In genomic region chr17:84384661-84385060, GRCm38 (mm10) we compare ENCODE assay signal across 12 mouse cellular contexts.
DNase-seq lines count a peak whose midpoint lies in the region; ATAC-seq and TF ChIP-seq lines count a peak whose summit lies in the region.
"Had no signal": no experiment of that assay in that cellular context is flagged by ENCODE, and none has a peak within 500 bp of the region (broad histone marks: within the 10 kb centered on the region; RNA-seq: fewer than 3 reads in every experiment).

No protein-coding gene starts in this region.

- no peaks in the 10 kb centered on the region for H3K27me3 ChIP-seq in heart, adult 2 months (ENCODE audit: control insufficient read depth, insufficient read depth, low read length)
- no peaks in the 10 kb centered on the region for H3K27me3 ChIP-seq in heart, embryonic 11.5 days (ENCODE audit: control insufficient read depth, insufficient read depth, low read length)
- H3K27me3 ChIP-seq in midbrain, postnatal 0 days (ENCODE audit: insufficient read depth, low read length), result no peaks in the 10 kb centered on the region
- H3K27me3 ChIP-seq in midbrain, embryonic 16.5 days (ENCODE audit: control insufficient read depth, insufficient read depth, low read depth, low read length), result no peaks in the 10 kb centered on the region
- no peaks in the 10 kb centered on the region for H3K27me3 ChIP-seq in limb, embryonic 10.5 days (ENCODE audit: low read depth, poor library complexity, severe bottlenecking)
- H3K27me3 ChIP-seq: limb, embryonic 13.5 days; midbrain, embryonic 12.5 days had no signal

- H3K79me2 ChIP-seq in heart, adult 2 months (replicated peaks; ENCODE audit: control insufficient read depth, insufficient read depth, low read length), result no peaks in the 10 kb centered on the region

- ATAC-seq in heart, embryonic 11.5 days (replicated peaks; ENCODE audit: insufficient number of reproducible peaks, low FRiP score, low TSS enrichment), result no peak
- no peak for ATAC-seq in midbrain, postnatal 0 days (ENCODE audit: low FRiP score)
- no peak for ATAC-seq in midbrain, embryonic 16.5 days

- TF ChIP-seq POLR2A in heart, adult 2 months (IDR thresholded peaks at IDR 0.05; ENCODE audit: insufficient read depth, low read depth, low read length), result no peak

- no peak overlapping the region for H3K4me2 ChIP-seq in heart, embryonic 11.5 days
- no peak overlapping the region for H3K4me2 ChIP-seq in midbrain, postnatal 0 days (ENCODE audit: low read depth, low read length, poor library complexity, severe bottlenecking)
- no peak overlapping the region for H3K4me2 ChIP-seq in midbrain, embryonic 16.5 days (ENCODE audit: low read length)
- H3K4me2 ChIP-seq: limb, embryonic 13.5 days; midbrain, embryonic 12.5 days had no signal

- peak; percentile 72 for TF ChIP-seq CTCF in heart, adult 2 months (IDR thresholded peaks at IDR 0.05)
- TF ChIP-seq CTCF in midbrain, postnatal 0 days (IDR thresholded peaks at IDR 0.05), result peak; percentile 65

- no peak for TF ChIP-seq EP300 in heart, adult 2 months (IDR thresholded peaks at IDR 0.05; ENCODE audit: insufficient read depth, low read depth, low read length)

- DNase-seq in heart, adult 2 months, result no peak
- peak; percentile 30 for DNase-seq in midbrain, postnatal 0 days (ENCODE audit: low spot score)
- peak; percentile 52 for DNase-seq in ZHBTc4 (ENCODE audit: low read depth, low spot score)
- DNase-seq in thymus, postnatal 4 days, result peak; percentile 62
- DNase-seq in cerebellum, adult 9-11 months, result no peak
- DNase-seq in limb, embryonic 10.5 days (ENCODE audit: low spot score), result no peak
- DNase-seq: cerebellum, adult 9-10 months; kidney, adult 9 months had no signal

- intact Hi-C loops in heart, adult 2 months (cut with DNase I), result loop anchor here (2.0 to 5.0 kb wide), 6 partner anchors 117 to 512 kb away; no protein-coding TSS in a partner anchor

- no peaks in the 10 kb centered on the region for H3K36me3 ChIP-seq in heart, adult 2 months (ENCODE audit: control insufficient read depth, insufficient read depth, low read length)
- peaks cover 15% of the 10 kb centered on the region for H3K36me3 ChIP-seq in heart, embryonic 11.5 days (ENCODE audit: control insufficient read depth, insufficient read depth, low read length)
- peaks cover 16% of the 10 kb centered on the region; the same call in 1 of the 2 replicates for H3K36me3 ChIP-seq in midbrain, postnatal 0 days (ENCODE audit: insufficient read depth, low read length)
- H3K36me3 ChIP-seq in midbrain, embryonic 16.5 days (ENCODE audit: control insufficient read depth, insufficient read depth, low read length), result peaks cover 8% of the 10 kb centered on the region
- H3K36me3 ChIP-seq in limb, embryonic 10.5 days, result peaks cover 71% of the 10 kb centered on the region

- H3K4me1 ChIP-seq in heart, adult 2 months (ENCODE audit: control insufficient read depth, insufficient read depth, low read length), result no peaks in the 10 kb centered on the region
- H3K4me1 ChIP-seq in heart, embryonic 11.5 days (ENCODE audit: control insufficient read depth, insufficient read depth, low read length), result no peaks in the 10 kb centered on the region
- H3K4me1 ChIP-seq in midbrain, postnatal 0 days (ENCODE audit: insufficient read depth, low read length), result no peaks in the 10 kb centered on the region
- H3K4me1 ChIP-seq in midbrain, embryonic 16.5 days (ENCODE audit: control insufficient read depth, insufficient read depth, low read length), result no peaks in the 10 kb centered on the region
- no peaks in the 10 kb centered on the region for H3K4me1 ChIP-seq in limb, embryonic 10.5 days
- H3K4me1 ChIP-seq: midbrain, embryonic 12.5 days had no signal

- no peak overlapping the region for H3K9ac ChIP-seq in heart, adult 2 months (ENCODE audit: low read depth, low read length)
- no peak overlapping the region for H3K9ac ChIP-seq in heart, embryonic 11.5 days (ENCODE audit: low read depth, low read length)
- H3K9ac ChIP-seq in midbrain, postnatal 0 days (replicated peaks; ENCODE audit: low read length, poor library complexity, severe bottlenecking), result no peak overlapping the region
- H3K9ac ChIP-seq in midbrain, embryonic 16.5 days (ENCODE audit: low read depth, low read length), result no peak overlapping the region
- H3K9ac ChIP-seq: limb, embryonic 13.5 days; midbrain, embryonic 12.5 days had no signal

- no peak overlapping the region for H3K4me3 ChIP-seq in heart, adult 2 months
- H3K4me3 ChIP-seq in heart, embryonic 11.5 days (ENCODE audit: low read depth, low read length), result no peak overlapping the region
- no peak overlapping the region for H3K4me3 ChIP-seq in midbrain, postnatal 0 days (ENCODE audit: low read depth, low read length)
- no peak overlapping the region for H3K4me3 ChIP-seq in midbrain, embryonic 16.5 days (ENCODE audit: low read depth, low read length)
- no peak overlapping the region for H3K4me3 ChIP-seq in limb, embryonic 10.5 days
- H3K4me3 ChIP-seq: limb, embryonic 13.5 days; midbrain, embryonic 12.5 days had no signal

- no peak overlapping the region for H3K27ac ChIP-seq in heart, adult 2 months
- H3K27ac ChIP-seq in heart, embryonic 11.5 days (ENCODE audit: low read depth, low read length), result no peak overlapping the region
- H3K27ac ChIP-seq in midbrain, postnatal 0 days (ENCODE audit: low read depth, low read length), result no peak overlapping the region
- no peak overlapping the region for H3K27ac ChIP-seq in midbrain, embryonic 16.5 days (ENCODE audit: low read length)
- H3K27ac ChIP-seq in limb, embryonic 10.5 days, result no peak overlapping the region
- H3K27ac ChIP-seq: limb, embryonic 13.5 days; midbrain, embryonic 12.5 days had no signal

- H3K9me3 ChIP-seq in heart, embryonic 11.5 days (replicated peaks; ENCODE audit: control insufficient read depth, low read length), result no peaks in the 10 kb centered on the region
- no peaks in the 10 kb centered on the region for H3K9me3 ChIP-seq in midbrain, postnatal 0 days (ENCODE audit: low read length)
- no peaks in the 10 kb centered on the region; the same call in 1 of the 2 replicates for H3K9me3 ChIP-seq in midbrain, embryonic 16.5 days (replicated peaks; ENCODE audit: control insufficient read depth, low read length, poor library complexity, severe bottlenecking)
- no peaks in the 10 kb centered on the region for H3K9me3 ChIP-seq in limb, embryonic 10.5 days (replicated peaks)
- H3K9me3 ChIP-seq: limb, embryonic 13.5 days; midbrain, embryonic 12.5 days had no signal

Comparison
In these comparisons a context has a peak if more than half of its experiments do, and no peak if none do; other contexts are left out.
1. DNase-seq: peak in midbrain, postnatal 0 days (single experiment), ZHBTc4 (single experiment) and thymus, postnatal 4 days (single experiment); none in heart, adult 2 months (0 of 2), cerebellum, adult 9-11 months (single experiment) and limb, embryonic 10.5 days (single experiment).